Mouse (Mus musculus): Measurements from ENCODE around the gene Pcp4.

Pcp4 gene

DNA sequence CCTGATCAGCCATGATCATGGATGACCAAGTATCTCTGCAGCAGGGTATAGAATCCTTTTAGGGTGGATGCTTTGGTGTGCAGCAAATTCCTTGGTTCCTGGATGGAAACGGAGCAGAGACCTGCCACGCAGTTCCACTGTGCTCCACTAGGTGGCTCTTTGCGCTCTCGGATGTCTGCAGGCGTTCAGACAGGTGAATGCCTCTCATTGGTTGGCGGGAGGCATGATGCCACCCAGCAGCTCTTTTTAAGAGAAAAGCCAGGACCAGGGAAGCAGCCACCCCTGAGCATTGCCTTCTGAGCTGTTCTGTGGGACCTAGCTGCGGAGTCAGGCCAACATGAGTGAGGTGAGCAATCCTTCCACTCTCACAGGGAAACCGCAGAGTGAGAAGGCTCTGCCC lies at the start of gene Pcp4:
Gene Pcp4 (plus strand): TSS at position 162 of the 400 bp plus-strand sequence.
- DNase-seq (ENCODE audit: inconsistent age in 2 of 2, low spot score in 1 of 2), result peak; percentile 58 to 90

DNA sequence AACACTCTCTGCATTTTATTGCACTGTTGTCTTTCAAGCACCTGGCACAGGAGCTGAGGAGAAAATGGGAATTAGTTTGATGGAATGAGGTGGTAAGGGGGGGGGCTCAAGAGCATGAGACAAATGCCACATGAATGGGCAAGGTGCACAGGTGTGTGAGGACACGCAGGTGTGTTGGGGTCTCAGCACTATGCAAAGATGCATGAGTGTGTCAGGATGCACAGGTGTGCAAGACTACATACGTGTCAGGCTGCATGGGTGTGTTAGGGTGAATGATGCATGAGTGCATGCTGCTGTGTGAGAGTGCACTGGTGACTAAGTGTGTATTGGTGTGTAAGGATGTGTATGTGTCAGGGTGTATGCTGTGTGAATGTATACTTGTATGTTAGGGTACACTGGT lies 42.4 kb upstream of the Pcp4 start:
- DNase-seq (ENCODE audit: inconsistent age in 2 of 2, low spot score in 1 of 2), result no peak

GRCm38 (mm10) chr16:96426671-96427070 lies 40.7 kb upstream of the Pcp4 start:
- DNase-seq (ENCODE audit: inconsistent age in 2 of 2, low spot score in 1 of 2), result no peak

GRCm38 (mm10) chr16:96429046-96429445 lies 38.4 kb upstream of the Pcp4 start:
- DNase-seq (ENCODE audit: inconsistent age in 2 of 2, low spot score in 1 of 2), result no peak

- no peak for DNase-seq (ENCODE audit: inconsistent age in 2 of 2, low spot score in 1 of 2)
Observed at GRCm38 (mm10) chr16:96433266-96433665, 34.1 kb upstream of the Pcp4 start.

DNA sequence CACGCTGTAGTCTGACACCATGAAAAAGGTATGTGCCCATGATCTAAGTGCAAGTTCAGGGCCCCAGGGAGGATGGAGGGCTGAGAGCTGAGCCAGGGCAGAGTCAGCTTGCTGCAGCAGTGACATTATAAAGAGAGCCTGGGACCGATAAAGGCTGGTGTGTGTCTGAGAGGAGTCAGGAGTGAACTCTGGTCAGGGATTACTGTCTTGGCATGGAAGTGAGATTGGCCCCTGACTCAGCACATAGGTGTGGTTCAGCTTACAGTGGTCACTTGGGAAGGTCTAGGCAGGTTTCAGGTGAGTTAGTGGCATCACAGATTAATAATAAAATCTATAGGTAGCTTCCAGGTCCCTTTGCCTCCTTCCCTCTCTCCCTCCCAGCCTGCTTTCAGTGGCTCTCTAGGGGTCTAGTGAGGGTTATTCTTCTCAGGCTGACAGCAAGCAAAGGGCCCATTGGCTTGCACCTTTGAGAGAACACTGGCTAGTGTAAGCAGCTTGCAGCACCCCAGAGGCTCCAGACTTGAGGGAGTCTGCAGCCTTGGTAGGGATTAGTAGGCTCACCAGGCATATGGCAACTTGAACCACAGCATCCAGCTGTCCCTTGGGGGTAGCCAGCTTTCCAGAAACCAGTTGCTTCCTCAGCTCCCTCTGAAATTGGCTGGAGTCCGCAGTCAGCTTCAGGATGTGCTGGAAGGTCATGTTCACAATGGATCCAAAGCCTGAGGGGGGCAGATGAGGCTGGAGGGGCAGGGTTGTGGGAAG lies 33.2 kb upstream of the Pcp4 start:
- no peak for DNase-seq (ENCODE audit: inconsistent age in 2 of 2, low spot score in 1 of 2)

GRCm38 (mm10) chr16:96438946-96439345 lies 28.5 kb upstream of the Pcp4 start:
- DNase-seq (ENCODE audit: inconsistent age in 2 of 2, low spot score in 1 of 2), result no peak

- DNase-seq (ENCODE audit: inconsistent age in 2 of 2, low spot score in 1 of 2), result no peak
Observed at GRCm38 (mm10) chr16:96439682-96440081, 27.7 kb upstream of the Pcp4 start.

GRCm38 (mm10) chr16:96440871-96441270 lies 26.5 kb upstream of the Pcp4 start:
- no peak for DNase-seq (ENCODE audit: inconsistent age in 2 of 2, low spot score in 1 of 2)

DNA sequence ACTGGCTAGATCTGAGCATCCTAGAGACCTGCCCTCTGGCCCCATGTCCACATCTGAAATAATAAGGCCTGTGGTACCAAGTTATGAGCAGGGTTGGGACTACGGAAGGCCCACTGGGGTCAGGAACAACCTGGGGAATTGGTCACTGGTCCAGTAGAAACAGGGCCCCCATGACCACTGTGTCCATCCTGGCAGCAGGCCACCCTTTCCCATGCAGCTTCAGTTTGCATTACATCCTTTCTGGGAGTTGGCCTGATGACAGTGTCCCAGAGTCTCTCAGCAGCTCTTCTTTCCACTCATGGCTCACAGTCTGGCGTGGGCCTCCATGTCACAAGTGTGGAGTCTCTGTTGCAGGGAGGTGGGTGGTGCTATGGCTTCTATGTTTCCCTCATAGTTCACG lies 25.6 kb upstream of the Pcp4 start:
- no peak for DNase-seq (ENCODE audit: inconsistent age in 2 of 2, low spot score in 1 of 2)

- DNase-seq (ENCODE audit: inconsistent age in 2 of 2, low spot score in 1 of 2), result no peak
Observed at GRCm38 (mm10) chr16:96443468-96443867, 23.9 kb upstream of the Pcp4 start, which contains the start of gene Itgb2l. Gene Itgb2l, minus strand, starts transcription at chr16:96443619.

DNA sequence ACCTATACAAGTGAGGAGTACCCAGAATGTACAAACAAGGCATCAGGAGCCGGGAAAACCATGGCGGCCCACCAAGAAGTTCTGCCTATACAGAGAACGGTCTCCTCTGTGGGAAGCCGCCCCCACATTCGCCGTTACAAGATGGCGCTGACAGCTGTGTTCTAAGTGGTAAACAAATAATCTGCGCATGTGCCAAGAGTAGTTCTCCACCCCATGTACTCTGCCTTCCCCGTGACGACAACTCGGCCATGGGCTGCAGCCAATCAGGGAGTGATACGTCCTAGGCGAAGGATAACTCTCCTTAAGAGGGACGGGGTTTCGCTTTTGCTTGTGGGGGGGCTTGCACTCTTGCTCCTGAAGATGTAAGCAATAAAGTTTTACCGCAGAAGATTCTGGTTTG lies 16.5 kb upstream of the Pcp4 start:
- peak; percentile 10 to 29 for DNase-seq (ENCODE audit: inconsistent age in 2 of 2, low spot score in 1 of 2)

GRCm38 (mm10) chr16:96454086-96454485 lies 13.3 kb upstream of the Pcp4 start:
- DNase-seq (ENCODE audit: inconsistent age in 2 of 2, low spot score in 1 of 2), result no peak

- DNase-seq (ENCODE audit: inconsistent age in 2 of 2, low spot score in 1 of 2), result no peak
Observed at GRCm38 (mm10) chr16:96457612-96458011, 9.8 kb upstream of the Pcp4 start.

DNA sequence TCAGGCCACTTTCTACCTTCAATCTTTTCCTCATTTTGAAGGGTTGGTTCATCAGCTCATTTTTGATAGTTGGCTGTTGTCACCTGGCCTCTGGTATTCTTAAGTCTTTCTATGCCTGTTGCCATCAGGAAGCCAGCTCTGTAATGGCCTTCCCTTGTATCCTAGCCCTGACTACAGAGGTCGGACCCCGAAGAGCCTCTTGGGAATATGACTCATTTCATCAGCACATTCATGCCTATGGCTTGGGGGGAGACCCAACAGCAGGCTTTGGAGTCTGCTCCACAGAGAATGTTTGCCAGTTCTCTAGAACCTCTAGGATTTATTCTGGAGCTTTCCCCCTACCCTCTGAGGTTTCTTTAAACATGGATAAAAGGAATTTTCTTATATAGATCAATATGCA lies 8.1 kb upstream of the Pcp4 start:
- DNase-seq (ENCODE audit: inconsistent age in 2 of 2, low spot score in 1 of 2), result no peak

DNA sequence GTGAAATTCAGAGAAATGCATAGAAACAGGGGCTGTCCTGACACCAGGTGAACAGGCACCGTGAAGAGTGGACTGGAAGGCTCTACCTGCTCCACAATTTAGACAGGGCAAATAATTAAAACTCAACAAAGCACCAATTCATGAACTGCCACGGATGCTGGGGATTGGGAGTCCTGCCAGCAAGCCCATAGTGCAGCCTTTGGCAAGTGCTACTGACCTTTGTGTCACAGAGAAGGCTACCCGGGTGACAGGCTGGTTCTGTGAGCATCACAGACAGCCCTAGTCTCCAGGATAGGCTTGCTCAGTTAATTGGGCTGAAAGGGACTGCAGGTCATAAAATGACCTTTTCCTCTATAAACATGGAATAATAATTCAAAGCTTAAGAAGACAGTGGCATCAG lies 6.6 kb upstream of the Pcp4 start:
- no peak for DNase-seq (ENCODE audit: inconsistent age in 2 of 2, low spot score in 1 of 2)

DNA sequence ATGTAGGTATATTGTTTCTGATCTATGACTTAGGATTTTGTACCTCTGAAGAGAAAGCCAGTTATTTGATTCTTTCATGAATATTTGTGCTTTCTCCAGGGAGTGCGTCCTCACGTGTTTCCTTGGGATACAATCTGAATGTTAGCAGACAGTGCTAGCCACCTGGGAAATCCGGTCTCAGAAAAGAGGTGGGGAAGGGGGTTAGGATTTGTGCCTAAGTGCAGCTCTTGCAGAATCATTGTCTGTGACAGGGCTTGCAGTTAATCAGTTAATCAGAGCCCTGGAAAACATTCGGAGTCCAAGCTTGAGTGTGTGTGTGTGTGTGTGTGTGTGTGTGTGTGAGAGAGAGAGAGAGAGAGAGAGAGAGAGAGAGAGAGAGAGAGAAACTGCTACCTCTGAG lies 605 bp downstream of the Pcp4 start:
- DNase-seq (ENCODE audit: inconsistent age in 2 of 2, low spot score in 1 of 2), result no peak

DNA sequence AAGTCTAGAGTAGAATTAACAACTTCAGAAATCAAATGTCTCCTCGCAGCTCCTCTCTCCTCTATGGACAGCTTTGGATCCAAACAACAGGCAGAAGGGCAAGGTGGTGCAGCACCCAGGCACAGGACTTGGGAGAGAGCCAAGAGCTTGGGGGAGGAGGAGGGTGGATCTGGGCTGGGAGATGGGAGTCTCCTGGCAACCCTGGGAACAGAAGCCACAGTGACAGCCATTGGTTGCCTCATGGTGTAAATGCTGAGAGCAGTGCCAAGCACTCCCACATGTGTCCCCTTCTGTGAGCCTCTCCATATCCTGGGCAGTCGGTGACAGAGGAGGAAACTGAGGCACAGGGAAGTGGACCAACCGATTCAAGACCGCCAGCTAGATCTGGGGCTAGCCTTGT lies 1.3 kb downstream of the Pcp4 start:
- peak; percentile 33 to 56 for DNase-seq (ENCODE audit: inconsistent age in 2 of 2, low spot score in 1 of 2)

DNA sequence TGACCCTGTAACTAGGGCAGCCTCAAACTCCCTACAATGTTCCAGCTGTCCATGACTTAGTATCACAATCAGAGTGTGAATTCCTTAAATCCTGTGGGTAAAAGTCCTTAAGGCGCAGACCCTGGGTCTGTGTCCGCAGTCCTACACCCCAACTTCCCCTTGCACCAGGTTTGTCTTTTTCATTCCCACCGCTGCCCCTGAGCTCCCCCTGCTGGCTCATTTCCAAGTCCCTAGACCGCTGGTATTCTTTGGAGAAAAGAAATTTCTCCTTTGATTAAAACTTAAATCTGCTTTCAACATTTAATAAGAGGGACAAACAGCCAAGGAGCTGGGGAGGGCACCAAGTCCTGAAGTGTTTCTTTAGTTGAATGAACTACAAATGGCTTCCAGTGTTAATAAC lies 2.2 kb downstream of the Pcp4 start:
- DNase-seq (ENCODE audit: inconsistent age in 2 of 2, low spot score in 1 of 2), result peak in 1 of 2 experiments; percentile 24

DNA sequence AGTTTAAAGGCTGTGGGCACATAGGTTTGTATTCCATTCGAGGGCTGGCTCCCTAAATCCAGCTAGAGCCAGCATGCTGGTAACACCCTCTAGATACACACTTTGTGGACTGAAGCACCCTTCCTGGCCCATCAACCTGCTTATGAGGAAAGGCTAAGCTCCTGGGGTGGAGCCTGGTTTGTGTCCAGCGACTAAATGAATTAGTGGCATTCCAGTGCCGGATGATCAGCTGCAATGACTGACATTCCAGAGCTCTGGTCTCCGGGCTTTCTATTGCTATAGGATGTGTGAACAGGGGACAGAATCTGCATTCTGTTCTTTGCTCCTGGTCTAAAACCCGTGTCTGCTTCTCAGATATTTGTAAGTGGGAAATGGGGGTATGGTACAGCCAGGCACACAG lies 5.0 kb downstream of the Pcp4 start:
- no peak for DNase-seq (ENCODE audit: inconsistent age in 2 of 2, low spot score in 1 of 2)

GRCm38 (mm10) chr16:96472816-96473215 lies 5.4 kb downstream of the Pcp4 start:
- no peak for DNase-seq (ENCODE audit: inconsistent age in 2 of 2, low spot score in 1 of 2)

- DNase-seq (ENCODE audit: inconsistent age in 2 of 2, low spot score in 1 of 2), result no peak
Observed at GRCm38 (mm10) chr16:96474185-96474584, 6.8 kb downstream of the Pcp4 start.

DNA sequence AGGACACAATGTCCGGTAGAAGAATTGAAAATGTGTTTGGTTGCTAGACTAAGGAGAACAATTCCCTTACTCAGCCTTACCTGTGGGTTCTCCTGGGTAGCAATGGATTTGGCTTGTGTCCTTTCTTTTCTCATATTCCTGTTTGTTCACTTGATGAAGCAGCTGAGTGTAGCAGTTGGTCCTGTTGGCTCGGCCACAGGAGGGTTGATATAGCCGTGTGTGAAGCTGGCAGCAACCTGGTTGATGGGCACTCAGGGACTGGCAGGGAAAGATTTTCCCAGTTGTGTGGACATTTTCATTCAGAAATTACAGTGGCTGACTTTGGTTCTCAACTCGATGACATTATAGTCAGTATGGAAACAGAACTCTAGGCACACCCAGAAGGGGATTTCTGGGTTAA lies 14.4 kb downstream of the Pcp4 start:
- no peak for DNase-seq (ENCODE audit: inconsistent age in 2 of 2, low spot score in 1 of 2)
